Mouse (Mus musculus): ENCODE measurements around the gene Dio1. TPM values are rescaled to one million over a fixed set of nuclear protein-coding genes. Genes with fewer than 3 reads are reported as not detected.

Dio1 gene
- polyA plus RNA-seq, 1 experiment from 2014 or later, result not detected

DNA sequence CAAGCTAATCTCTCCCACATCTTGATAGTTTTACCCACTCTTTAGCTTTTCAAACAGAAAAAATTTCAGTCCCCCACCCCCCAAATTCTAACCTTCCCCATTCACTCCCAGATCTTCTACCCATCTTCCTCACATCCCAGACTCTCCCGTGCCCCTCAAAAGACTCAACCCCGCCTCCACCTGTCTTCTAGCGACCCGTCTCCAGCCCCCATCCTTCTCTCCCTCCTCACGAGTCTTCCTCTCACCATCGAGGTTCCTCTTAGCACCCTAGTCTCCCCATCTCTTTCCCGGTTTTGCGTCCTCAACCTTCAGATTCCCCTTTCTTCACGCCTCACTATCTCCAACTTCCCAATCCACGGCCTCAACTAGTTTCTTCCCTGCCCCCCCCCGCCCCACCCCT, 54.4 kb downstream of the Dio1 start:
- Histone ChIP-seq H3K27ac (peak overlapping the region; percentile 96), H3K9me3 (replicated peaks) (no peaks in the 10 kb centered on the region), H3K36me3 (peaks cover 2% of the 10 kb centered on the region), H3K27me3 (ENCODE audit: low read depth, poor library complexity, severe bottlenecking) (no peaks in the 10 kb centered on the region), H3K4me1 (peaks cover 39% of the 10 kb centered on the region), H3K4me3 (peak overlapping the region; percentile 66)
- DNase-seq (ENCODE audit: low spot score), result no peak
- under 1% methylated on average over 11 of the region's 11 CpGs for WGBS

DNA sequence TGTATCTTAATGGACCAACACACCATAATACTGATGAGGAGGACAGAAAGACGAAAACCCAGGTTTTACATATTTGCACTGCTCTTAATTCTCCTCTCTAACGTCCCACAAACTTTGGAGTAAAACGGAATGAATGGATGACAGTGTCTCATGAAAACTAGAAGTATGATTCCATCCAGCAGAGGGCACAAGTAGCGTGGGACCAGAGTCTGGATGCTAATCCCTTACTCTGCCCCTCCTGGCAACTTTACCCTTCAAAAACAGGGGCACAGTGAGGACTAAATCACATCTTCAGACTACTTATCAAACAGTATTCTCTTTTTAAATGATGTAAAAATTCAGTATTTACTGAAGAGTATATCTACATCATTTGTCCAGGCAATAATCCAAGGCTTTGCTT, 56.5 kb downstream of the Dio1 start:
- peaks cover 15% of the 10 kb centered on the region for H3K36me3 ChIP-seq
- no peak overlapping the region for H3K27ac ChIP-seq
- peaks cover 46% of the 10 kb centered on the region for H3K4me1 ChIP-seq
- DNase-seq (ENCODE audit: low spot score), result peak; percentile 33
- no peaks in the 10 kb centered on the region for H3K27me3 ChIP-seq (ENCODE audit: low read depth, poor library complexity, severe bottlenecking)
- WGBS, result 37% methylated on average over 4 of the region's 4 CpGs
- no peaks in the 10 kb centered on the region for H3K9me3 ChIP-seq (replicated peaks)
- H3K4me3 ChIP-seq, result no peak overlapping the region

DNA sequence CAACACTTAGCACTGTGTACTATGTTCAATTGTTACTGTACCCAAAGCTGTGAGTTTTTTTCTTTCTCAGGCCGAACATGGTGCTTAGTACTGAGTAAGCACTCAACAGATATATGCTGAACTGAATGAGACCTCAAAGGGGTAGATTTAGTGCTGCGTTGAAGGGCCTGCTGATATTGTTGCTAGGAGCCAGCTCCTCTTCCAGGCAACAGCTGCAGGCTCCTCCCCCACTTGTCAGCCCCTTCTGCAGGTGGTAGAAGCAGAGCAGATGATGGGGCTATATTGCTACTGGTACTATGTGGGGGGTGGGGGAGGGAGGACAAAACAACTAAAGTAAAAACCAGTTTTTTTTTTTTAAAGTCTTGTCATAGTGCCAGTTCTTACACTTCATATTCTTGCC, 57.5 kb downstream of the Dio1 start:
- Histone ChIP-seq H3K4me1 (peaks cover 44% of the 10 kb centered on the region), H3K9me3 (replicated peaks) (no peaks in the 10 kb centered on the region), H3K27me3 (ENCODE audit: low read depth, poor library complexity, severe bottlenecking) (no peaks in the 10 kb centered on the region), H3K27ac (no peak overlapping the region), H3K4me3 (no peak overlapping the region), H3K36me3 (peaks cover 25% of the 10 kb centered on the region)
- DNase-seq (ENCODE audit: low spot score), result no peak
- WGBS, result 66% methylated on average over 2 of the region's 2 CpGs

DNA sequence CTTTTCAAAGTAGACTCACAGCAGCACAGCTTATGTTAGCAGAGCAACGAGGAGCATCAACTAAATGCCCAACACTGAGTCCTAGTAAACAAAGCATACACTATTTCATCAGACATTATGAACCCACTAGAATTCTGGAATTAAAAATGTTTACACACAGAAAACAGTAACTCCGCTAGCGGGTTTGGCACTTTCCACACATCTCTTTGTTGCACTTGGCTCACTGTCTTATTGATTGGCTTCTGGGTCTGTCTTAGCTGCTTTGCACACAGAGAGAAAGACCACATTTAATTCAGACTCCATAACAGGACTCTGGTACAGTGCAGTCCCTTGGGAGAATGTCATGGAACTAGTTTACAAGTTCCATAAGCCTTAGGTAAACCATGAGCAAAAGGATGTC, 58.9 kb downstream of the Dio1 start:
- H3K9me3 ChIP-seq (replicated peaks), result no peaks in the 10 kb centered on the region
- DNase-seq (ENCODE audit: low spot score), result no peak
- H3K27ac ChIP-seq, result no peak overlapping the region
- WGBS, result 95% methylated on average over 3 of the region's 3 CpGs
- H3K4me1 ChIP-seq, result peaks cover 43% of the 10 kb centered on the region
- H3K4me3 ChIP-seq, result no peak overlapping the region
- H3K36me3 ChIP-seq, result peaks cover 38% of the 10 kb centered on the region
- no peaks in the 10 kb centered on the region for H3K27me3 ChIP-seq (ENCODE audit: low read depth, poor library complexity, severe bottlenecking)

DNA sequence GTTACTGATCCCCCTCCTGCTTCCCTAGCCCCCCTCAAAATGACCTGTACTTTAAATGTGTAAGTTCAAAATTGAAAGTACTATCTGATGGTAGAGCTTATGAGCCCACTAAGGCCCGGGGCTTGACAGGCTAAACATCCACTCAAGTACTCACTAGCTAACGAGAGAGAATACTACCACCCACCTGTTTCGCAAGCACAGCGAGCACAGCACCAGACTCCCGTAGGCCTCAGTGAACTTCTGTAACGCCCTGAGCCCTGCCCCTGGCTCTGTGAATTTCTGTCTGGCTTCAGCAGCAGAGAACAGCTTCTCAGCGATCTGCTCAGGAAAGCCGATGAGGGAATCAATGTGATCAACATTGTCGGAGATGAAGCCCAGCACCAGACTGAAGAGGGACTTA, 59.9 kb downstream of the Dio1 start:
- Histone ChIP-seq H3K9me3 (replicated peaks) (no peaks in the 10 kb centered on the region), H3K27me3 (ENCODE audit: low read depth, poor library complexity, severe bottlenecking) (no peaks in the 10 kb centered on the region), H3K4me3 (no peak overlapping the region), H3K27ac (no peak overlapping the region), H3K4me1 (peaks cover 35% of the 10 kb centered on the region), H3K36me3 (peaks cover 48% of the 10 kb centered on the region)
- 84% methylated on average over 9 of the region's 9 CpGs for WGBS
- DNase-seq (ENCODE audit: low spot score), result no peak

DNA sequence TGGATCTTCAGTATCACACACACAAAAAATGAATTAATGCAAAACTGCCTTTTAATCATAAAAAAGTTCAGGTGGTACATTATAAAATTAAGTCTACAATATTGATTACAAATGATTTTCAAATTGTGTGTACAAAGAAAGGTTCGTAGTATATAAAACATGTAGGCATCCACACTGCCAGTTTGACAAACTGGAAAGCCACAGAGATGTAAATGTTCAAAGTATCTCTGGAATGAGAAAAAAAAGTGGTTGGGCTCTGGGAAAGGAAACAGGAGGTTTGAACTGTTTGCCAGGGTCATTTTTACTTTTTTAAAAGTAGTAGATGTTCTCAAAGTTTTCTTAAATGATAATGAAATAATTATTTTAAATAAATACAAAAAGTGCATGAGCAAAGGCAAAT, 60.9 kb downstream of the Dio1 start:
- peaks cover 59% of the 10 kb centered on the region for H3K36me3 ChIP-seq
- 83% methylated on average over 1 of the region's 1 CpGs for WGBS
- H3K9me3 ChIP-seq (replicated peaks), result no peaks in the 10 kb centered on the region
- no peaks in the 10 kb centered on the region for H3K27me3 ChIP-seq (ENCODE audit: low read depth, poor library complexity, severe bottlenecking)
- H3K4me3 ChIP-seq, result no peak overlapping the region
- DNase-seq (ENCODE audit: low spot score), result no peak
- H3K27ac ChIP-seq, result no peak overlapping the region
- peaks cover 28% of the 10 kb centered on the region for H3K4me1 ChIP-seq

DNA sequence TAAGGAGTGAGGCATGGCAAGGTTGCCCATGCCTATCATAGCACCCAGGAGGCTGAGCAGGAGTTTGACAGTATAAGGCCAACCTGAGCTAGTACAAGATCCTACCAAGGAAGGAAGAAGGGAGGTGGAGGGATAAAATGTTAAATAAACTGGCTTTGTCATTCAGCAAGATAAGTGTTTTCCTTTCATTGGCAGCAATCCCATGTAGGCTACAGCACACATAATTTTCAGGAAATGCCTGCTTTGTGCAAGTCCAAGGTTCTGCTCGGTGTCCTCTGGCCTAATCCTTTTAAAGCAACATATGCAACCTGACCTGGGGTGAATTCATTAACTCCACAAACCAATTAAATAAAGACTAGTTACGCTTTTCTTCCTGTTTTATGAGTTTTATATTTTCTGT, 61.6 kb downstream of the Dio1 start:
- H3K27ac ChIP-seq, result no peak overlapping the region
- peaks cover 26% of the 10 kb centered on the region for H3K4me1 ChIP-seq
- no peaks in the 10 kb centered on the region for H3K27me3 ChIP-seq (ENCODE audit: low read depth, poor library complexity, severe bottlenecking)
- no peak overlapping the region for H3K4me3 ChIP-seq
- no peak for DNase-seq (ENCODE audit: low spot score)
- 69% methylated on average over 2 of the region's 2 CpGs for WGBS
- peaks cover 65% of the 10 kb centered on the region for H3K36me3 ChIP-seq
- no peaks in the 10 kb centered on the region for H3K9me3 ChIP-seq (replicated peaks)

DNA sequence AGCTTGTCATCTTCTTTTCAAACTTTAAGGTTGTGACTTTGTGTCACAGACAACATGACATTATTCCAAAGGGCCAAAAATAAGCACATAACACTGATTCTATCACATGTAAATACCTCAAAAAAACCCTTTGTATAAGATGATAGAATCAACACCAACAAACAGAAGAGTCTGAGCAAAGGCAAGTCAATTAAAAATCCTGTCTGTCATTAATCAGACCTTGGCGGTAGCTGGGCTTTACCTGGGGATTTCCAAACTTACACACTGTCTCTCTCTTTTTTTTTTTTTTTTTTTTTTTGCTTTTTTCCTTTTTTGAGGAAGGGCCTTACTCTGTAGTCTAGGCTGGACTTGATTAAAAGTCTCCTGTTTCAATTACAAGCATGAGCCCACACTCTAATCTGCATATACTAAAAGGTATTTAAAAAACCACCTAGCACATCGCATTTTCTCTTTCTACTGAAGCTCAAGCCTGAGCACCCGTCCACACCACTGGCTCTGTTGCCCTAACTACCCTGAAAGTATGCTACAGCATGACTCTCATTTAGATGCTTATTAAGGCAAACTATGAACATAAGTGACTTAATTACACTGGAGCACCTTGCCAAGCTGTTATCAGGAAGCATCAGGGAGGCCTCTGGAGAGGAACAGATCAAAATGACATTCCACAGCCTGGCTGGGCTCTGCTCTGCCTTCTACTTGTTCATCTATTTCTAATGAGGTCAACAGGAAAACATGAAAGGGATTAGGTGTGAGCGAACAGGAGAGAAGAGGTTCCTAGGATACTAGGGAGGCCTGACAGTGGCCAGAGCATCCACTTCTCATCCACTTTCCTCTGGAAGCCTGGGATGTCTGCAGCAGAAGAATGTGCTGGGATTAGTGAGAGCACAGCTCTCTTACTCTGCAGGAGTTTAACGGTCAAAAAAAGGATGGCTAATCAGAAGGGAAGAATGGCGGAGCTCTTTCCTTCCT, 63.3 kb downstream of the Dio1 start:
- 80% methylated on average over 6 of the region's 6 CpGs for WGBS
- H3K27ac ChIP-seq, result no peak overlapping the region
- H3K4me1 ChIP-seq, result peaks cover 15% of the 10 kb centered on the region; the same call in 1 of the 2 replicates

More for the DNA sequence above, 63.3 kb downstream of the Dio1 start:
- no peak for DNase-seq (ENCODE audit: low spot score)
- H3K27me3 ChIP-seq (ENCODE audit: low read depth, poor library complexity, severe bottlenecking), result no peaks in the 10 kb centered on the region
- no peaks in the 10 kb centered on the region for H3K9me3 ChIP-seq (replicated peaks)
- H3K4me3 ChIP-seq, result no peak overlapping the region
- peaks cover 82% of the 10 kb centered on the region for H3K36me3 ChIP-seq

Other genes starting within 250 kb of the Dio1 start
- gene Mrpl37, start 240.3 kb downstream of the Dio1 start, polyA plus RNA-seq (2016; fragmentation: Nextera tagmentation; extraction: Ambion mirVana), result 145 and 167 TPM in 2 replicates
- gene Cyb5rl, start 240.2 kb downstream of the Dio1 start, polyA plus RNA-seq (2016; fragmentation: Nextera tagmentation; extraction: Ambion mirVana), result 11.7 and 12.6 TPM in 2 replicates
- gene Cdcp2, start 210.3 kb downstream of the Dio1 start, polyA plus RNA-seq (2016; fragmentation: Nextera tagmentation; extraction: Ambion mirVana), result 0.11 TPM in 1 of 2 replicates, not detected in the other
- 259 and 274 TPM in 2 replicates for gene Tmem59, start 128.8 kb downstream of the Dio1 start, polyA plus RNA-seq (2016; fragmentation: Nextera tagmentation; extraction: Ambion mirVana)
- 22.9 and 30.2 TPM in 2 replicates for gene Tceanc2, start 128.1 kb downstream of the Dio1 start, polyA plus RNA-seq (2016; fragmentation: Nextera tagmentation; extraction: Ambion mirVana)
- not detected in 2 replicates for gene Ldlrad1, start 98.0 kb downstream of the Dio1 start, polyA plus RNA-seq (2016; fragmentation: Nextera tagmentation; extraction: Ambion mirVana)
- gene Lrrc42, start 53.6 kb downstream of the Dio1 start, polyA plus RNA-seq (2016; fragmentation: Nextera tagmentation; extraction: Ambion mirVana), result 75.1 and 89.6 TPM in 2 replicates
- gene Hspb11, start 53.6 kb downstream of the Dio1 start, polyA plus RNA-seq (2016; fragmentation: Nextera tagmentation; extraction: Ambion mirVana), result 23.4 and 24.6 TPM in 2 replicates
- 38.8 and 42.3 TPM in 2 replicates for gene Yipf1, start 7.2 kb upstream of the Dio1 start, polyA plus RNA-seq (2016; fragmentation: Nextera tagmentation; extraction: Ambion mirVana)
- 53.0 and 54.5 TPM in 2 replicates for gene Ndc1, start 60.6 kb upstream of the Dio1 start, polyA plus RNA-seq (2016; fragmentation: Nextera tagmentation; extraction: Ambion mirVana)
- 5.1 and 9.9 TPM in 2 replicates for gene Glis1, start 127.4 kb upstream of the Dio1 start, polyA plus RNA-seq (2016; fragmentation: Nextera tagmentation; extraction: Ambion mirVana)

Measured in limb, embryonic 10.5 days (tissue).